Mouse (Mus musculus): ENCODE measurements around the gene Ano1.
A peak's percentile ranks its signal among the peaks of the same experiment; 100 is the strongest.

Gene Ano1

DNA sequence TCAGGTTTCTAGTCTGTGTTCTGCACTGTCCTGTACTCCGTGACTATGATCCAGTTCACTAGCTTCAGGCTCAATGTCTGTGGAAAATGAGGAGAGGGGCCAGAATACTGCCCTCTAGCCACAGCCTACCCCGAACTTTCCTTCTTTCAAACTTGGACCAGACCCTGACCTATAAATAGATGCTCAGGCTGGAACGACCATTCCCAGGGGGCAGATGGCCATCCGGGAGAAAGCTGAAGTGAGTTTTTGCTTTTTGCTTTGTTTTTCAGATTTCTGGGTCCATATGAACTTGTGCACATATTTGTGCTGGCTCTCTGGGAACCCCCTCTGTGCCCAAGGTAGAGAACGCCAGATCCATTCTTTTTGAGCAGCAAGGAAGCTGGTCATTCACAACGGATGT, 116.9 kb downstream of the Ano1 start:
- no peak for DNase-seq

DNA sequence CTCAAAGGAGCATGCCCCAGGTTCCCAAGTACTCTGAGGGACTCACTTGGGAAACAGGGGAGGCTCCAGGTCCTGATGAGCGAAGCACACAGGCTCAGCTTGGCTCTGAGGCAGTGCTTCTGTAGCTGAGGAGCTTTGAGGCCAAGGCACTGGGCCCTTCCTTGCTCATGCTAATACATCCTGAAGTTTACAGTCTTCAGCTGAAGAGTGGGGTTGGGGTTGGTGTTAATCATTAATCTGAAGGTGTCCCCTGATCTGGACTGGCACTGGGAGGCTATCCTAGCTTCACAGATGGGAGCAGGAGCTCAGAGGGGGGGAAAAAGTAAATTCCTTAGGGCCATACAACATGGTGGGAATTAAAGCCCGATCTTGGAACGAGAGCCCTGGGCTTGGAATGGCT, 117.3 kb downstream of the Ano1 start:
- DNase-seq = no peak

GRCm38 (mm10) chr7:144632321-144632720, 119.5 kb downstream of the Ano1 start:
- no peak for DNase-seq

DNA sequence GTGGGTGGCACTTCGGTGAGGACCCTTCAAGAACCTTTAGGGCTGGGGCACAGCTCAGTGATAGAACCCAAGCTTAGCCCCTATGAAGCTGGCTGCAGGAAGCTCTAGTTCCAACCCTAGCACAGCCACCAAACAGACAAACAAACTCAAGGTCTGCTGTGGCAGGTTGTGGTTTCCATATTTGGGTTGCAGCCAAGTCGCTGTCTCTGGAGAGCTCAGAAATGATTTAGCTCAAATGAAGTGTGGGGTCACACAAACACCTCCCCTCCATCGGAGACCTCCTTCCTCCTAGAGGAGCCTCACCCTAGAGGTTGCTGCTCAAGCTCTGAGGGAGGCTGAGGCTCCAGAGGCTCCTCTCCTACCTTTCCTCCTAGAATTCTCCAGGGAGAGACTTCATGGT, 121.2 kb downstream of the Ano1 start:
- no peak for DNase-seq

DNA sequence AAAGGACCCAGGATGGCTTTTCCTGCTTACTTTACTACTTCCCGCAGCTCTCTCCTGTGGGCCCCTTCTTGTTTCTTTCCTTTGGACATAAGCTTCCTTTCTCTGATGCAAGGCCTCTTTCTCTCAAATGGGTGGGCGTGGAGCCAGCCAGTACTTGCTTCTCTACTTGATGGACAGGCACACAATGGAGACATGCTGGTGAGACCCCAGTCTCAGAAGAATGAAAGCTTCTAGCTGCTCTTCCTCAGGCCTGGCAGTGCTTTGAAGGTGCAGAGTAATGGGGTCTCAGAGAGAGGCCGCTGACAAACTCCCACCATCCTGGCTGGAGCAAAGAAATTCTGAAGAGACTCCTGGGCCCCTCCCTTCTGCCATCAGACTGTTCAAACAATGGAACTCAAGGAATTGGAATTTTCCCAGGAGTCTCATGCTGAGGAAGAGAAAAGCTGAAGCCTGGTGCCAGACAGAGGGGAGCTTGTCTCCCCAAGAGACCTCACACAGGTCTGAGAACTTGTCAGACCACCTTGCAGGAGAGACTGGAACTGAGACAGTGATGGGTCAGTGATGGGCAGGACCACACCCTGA, 123.3 kb downstream of the Ano1 start:
- DNase-seq = no peak

GRCm38 (mm10) chr7:144627606-144628333, 124.0 kb downstream of the Ano1 start:
- no peak for DNase-seq

DNA sequence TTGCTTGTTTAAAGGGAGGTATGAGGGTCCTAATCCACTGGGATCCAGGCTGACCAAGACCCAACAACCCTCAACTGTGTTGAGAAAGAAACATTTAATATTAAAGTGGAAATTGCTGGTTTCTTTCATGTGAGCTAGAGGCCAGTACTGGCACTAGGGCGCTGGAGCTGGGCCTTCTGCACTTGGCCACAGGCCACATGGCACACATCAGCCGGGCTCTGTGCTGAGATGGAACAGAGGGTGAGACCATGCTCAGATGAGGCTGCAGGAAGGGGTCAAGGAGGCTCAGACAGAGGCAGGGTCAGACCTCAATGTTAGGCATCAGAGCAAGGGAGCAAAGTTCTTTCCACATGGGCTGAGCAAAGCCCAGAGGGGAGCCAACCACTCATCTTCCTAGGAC, 125.7 kb downstream of the Ano1 start:
- no peak for DNase-seq

- DNase-seq = peak; percentile 38
Observed at GRCm38 (mm10) chr7:144620721-144621681, 130.8 kb downstream of the Ano1 start.

DNA sequence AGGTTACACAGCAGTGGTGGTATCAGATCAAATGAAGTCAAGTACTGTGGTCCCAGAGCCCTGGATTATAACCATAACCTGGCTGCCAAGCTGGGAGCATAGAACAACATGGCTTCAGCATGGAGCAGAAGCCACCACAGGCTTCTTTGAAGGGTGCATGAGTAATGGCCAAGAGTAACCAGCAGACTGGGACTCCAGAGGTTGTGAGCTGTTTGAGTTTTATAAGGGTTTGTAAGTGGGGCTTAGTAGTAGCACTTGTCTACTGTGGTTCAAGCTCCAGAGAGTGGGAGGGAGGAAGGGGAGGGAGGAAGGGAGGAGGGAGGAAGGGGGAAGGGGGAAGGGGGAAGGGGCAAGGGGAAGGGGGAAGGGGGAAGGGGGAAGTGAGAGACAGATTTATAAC, 131.5 kb downstream of the Ano1 start:
- DNase-seq = peak; percentile 41

- peak; percentile 90 for DNase-seq
Observed at GRCm38 (mm10) chr7:144615343-144615742, 136.4 kb downstream of the Ano1 start.

DNA sequence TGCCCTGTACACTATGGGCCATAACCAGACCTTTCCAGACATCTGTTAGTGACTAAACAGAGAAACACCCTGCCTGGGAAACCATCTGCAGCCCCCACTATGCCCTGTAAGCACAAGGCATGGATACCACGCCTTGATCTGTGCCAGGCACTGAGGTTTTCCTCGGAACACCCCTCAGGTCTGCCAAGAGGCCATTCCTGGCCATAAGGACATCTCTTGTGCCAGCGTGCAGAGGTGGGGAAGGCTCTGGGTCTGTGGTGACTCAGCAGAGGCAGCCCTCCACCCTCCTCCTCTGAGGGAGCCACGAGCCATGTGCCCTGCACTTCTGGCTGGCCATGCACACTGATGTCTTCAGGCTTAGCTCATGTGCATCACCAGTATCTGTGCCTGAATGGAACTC, 138.9 kb downstream of the Ano1 start:
- DNase-seq = peak; percentile 25

DNA sequence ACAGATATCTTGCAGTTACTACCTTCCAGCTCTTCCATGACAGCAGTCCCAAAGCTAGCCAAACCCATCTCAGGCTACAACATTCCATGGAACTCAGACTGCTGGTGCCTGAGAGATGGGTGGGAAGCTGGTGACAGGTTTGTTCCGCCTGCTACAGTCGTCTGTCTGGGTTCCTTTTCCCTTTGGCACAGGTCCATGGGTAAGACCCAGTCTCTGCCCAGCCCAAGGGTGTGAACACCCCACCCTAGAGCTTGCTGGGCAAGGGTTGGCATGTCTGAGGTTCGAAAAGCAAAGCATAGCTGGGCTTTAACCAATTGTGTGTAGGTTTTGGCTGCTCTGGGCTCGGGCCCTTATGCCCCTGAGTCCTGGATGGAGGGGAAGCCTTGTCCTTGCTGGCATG, 139.4 kb downstream of the Ano1 start:
- DNase-seq = no peak

DNA sequence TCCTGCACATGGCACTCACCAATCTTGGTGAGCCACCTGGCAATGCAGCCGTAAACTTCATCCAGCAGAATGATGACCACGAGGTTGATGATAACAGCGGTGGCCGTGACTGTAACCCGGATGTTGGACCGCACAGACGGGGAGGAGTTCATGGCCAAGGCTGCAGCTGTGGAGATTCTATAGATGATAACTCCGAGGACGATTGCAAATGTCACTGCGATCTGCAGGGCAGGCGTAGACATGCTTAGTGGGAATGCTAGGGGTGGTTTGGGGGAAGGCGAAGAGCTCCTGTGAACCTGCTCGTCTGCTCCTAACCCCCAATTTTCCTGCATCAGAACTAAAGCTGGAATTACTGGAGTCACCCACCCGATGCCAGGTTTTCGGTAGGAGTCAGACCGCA, 140.2 kb downstream of the Ano1 start:
- DNase-seq = no peak

DNA sequence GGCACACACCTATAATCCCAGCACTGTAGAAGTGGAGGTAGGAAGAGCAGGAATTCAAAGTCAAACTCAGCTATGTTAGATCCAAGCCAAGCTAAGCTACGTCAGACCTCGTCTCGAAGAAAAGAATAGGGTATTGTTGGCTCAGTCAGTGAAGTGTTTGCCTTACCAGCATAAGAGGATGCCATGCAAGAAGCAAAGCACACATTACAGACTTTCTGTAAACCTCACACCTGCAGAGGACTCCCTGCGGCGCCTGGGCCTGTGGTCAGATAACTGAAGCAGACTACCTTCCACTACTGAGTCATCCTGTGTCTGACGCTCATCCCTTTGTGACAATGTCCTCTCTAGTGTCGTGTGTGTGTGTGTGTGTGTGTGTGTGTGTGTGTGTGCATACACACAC, 142.2 kb downstream of the Ano1 start:
- peak; percentile 84 for DNase-seq

GRCm38 (mm10) chr7:144607862-144608261, 143.9 kb downstream of the Ano1 start:
- no peak for DNase-seq

GRCm38 (mm10) chr7:144604735-144605134, 147.0 kb downstream of the Ano1 start:
- DNase-seq = peak; percentile 58

DNA sequence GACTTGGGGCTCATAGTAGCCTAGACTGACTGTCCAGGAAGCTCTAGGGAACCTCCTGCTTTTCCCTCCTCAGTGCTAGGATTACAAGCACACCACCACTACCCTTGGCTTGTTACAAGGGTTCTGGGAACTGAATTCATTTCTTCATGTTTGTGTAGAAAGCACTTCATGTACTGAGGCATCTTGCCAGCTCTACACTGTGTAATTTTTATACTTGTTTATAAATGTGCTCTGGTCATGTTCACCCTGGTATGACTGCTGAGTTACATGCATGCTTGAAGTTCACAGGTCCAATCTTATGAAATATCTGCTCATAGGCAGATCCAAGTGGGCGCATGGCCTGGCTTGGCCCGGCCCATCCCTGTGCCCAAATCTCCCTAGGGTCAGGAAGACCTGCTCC, 147.5 kb downstream of the Ano1 start:
- peak; percentile 76 for DNase-seq

DNA sequence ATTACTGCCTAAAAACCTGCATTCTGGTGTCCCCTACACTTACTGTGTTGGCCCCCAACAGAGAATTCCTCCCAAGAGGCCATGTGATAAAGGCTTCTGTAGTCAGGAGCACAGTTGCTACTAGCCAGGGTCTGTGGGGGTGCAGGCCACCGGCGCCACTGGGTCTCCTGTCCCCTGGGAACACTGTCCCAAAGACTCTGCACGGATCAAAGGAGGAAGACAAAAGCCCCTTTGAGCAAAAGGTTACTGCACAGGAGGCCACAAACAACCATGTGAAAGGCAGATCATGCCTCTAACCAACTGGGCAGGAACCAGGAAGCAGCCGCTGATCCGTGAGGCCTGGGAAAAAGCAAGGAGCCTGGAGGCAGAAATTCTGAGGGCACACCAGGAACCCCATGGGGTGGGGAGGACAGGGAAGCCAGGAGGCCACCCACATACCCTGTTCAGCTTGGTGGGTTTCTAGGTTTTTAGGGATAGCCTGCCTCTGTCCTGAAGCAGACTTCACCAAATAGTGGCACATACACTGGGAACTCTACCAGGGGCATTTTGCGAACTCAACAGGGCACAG, 151.4 kb downstream of the Ano1 start:
- no peak for DNase-seq

DNA sequence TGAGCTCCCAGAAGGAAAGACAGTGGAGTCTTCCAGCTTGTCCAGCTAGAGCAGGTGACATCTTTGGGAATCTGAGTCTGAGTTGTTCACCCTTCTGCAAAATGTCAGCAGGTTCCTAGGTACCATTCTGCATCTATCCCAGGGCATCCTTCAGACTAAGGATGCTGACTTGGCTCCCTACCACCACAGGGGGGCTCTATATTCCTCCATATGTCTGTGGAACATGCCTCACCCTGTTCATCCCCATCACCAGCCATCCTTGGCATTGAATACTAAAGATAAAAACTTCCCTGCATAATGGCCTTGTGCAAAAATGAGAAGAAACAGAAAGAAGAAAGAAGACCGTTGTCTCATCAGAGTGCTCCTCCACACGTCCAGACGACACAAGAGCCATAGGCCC, 162.3 kb downstream of the Ano1 start:
- no peak for DNase-seq

- peak; percentile 69 for DNase-seq
Observed at GRCm38 (mm10) chr7:144587291-144587690, 164.5 kb downstream of the Ano1 start.

DNA sequence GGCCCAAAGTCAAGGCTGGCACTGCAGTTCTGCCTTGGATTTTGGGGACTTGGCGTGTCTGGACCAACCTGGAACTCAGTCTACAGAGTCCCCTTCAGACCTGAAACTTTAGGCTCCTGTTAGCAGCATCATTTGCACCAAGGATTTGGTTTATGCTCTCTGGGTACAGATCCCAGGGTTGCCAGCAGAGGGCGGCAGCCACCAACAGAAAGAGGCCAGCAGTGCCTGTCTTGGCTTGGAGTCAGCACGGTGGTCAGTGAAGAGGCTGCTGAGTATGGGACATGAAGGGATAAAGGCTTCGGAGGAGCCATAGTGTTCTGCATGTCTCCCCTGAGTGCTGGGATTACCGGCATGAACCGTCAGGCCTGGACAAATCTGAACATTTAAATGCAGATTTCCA, 166.1 kb downstream of the Ano1 start:
- DNase-seq = peak; percentile 78

DNA sequence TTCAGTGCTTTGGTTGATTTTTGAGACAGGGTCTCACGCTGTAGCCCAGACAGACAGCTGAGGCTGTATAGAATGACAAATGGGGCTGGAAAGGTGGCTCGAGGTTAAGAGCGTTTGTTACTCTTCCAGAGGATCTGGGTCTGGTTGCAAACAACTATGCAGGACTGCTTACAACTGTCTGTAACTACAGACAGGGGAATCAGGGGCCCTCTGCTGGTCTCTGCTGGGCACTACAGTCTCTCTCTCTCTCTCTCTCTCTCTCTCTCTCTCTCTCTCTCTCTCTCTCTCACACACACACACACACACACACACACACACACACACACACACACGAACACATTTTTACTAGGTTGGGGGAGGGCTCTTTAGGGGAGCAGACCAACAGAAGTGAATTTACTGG, 168.2 kb downstream of the Ano1 start:
- peak; percentile 56 for DNase-seq

- peak; percentile 98 for DNase-seq
Observed at GRCm38 (mm10) chr7:144582284-144582980, 169.3 kb downstream of the Ano1 start, which contains the start of gene Fadd. TSS of gene Fadd (minus strand) at chr7:144582463.

All from lung, postnatal 36 days (tissue).